ENCODE assay signal across 23 mouse cellular contexts in the genomic region with DNA sequence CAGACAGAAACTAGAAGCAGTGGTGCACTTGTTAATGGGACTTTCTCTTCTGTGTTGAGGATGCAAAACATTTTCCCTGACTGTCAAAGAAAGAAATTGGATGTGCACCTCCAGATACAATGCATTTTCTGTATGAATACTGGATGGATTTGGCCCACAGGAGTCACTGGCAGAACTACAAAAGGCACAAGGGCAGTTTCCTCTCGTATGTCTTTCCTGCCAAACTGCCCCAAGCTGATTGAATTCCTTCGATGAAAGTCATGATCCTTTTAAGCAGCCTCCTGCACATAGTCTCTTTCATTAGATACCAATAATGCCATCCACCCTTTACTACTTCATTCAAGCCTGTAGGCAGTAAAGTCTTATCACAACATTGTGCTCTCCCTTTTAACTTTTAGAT. TPM values are rescaled to one million over a fixed set of nuclear protein-coding genes. Genes with fewer than 3 reads are reported as not detected.
"Had no signal": no experiment of that assay in that cellular context is flagged by ENCODE, and none has a peak within 500 bp of the region (broad histone marks: within the 10 kb centered on the region; RNA-seq: fewer than 3 reads in every experiment).

No protein-coding gene starts in this region.

- ATAC-seq: hindbrain, embryonic 16.5 days; inflammation-experienced regulatory T-cells, adult 6 months; intestine, embryonic 15.5 days; intestine, postnatal 0 days; liver, embryonic 12.5 days had no signal

- DNase-seq: gastrocnemius, adult 2 months; gastrocnemius, postnatal 10 days; gastrocnemius, postnatal 25 days; heart, adult 18-20 months; heart, postnatal 10 days; heart, postnatal 4 days; kidney, adult 18-20 months; kidney, adult 8-10 months; kidney, postnatal 10 days; kidney, postnatal 25 days; kidney, postnatal 4 days; left cerebral cortex, postnatal 4 days had no signal

- H3K27me3 ChIP-seq: heart, embryonic 12.5 days; hindbrain, embryonic 12.5 days; intestine, embryonic 15.5 days; limb, embryonic 13.5 days; limb, embryonic 15.5 days; liver, embryonic 12.5 days had no signal

RNA-seq across cellular contexts. Expression of gene Ptgs2, which starts 58.2 kb away (rescaled TPM):
- total RNA-seq: liver, adult 2 months had no signal
- polyA plus RNA-seq: inflammation-experienced regulatory T-cells, adult 6 months; limb, embryonic 11.5 days; liver, adult 2 months had no signal
